20 mouse cellular contexts compared by ENCODE assay signal in the genomic region with DNA sequence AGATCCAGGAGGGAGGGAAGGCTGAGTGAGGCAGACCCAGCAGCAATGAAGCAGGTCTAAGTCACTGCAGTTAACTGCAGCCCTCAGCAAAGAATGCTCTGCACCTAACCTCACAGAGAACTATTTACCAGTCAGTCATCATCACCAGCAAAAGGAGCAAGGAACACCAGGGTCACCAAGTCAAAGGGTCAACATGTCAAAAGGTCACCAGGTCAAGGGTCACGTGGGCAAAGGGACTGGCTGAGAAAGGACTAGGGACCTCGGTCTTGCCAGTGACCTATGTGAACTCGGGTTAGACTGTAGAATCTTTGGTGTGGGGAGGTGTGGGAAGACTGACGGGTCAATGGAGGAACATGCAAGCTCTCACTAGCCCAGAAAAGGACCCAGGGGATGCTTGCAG. TPM values are rescaled to one million over a fixed set of nuclear protein-coding genes. Genes with fewer than 3 reads are reported as not detected.
DNase-seq lines count a peak whose midpoint lies in the region; ATAC-seq lines count a peak whose summit lies in the region.
"Had no signal": no experiment of that assay in that cellular context is flagged by ENCODE, and none has a peak within 500 bp of the region (broad histone marks: within the 10 kb centered on the region; RNA-seq: fewer than 3 reads in every experiment).

No protein-coding gene starts in this region.

- WGBS in hindbrain, embryonic 10.5 days: 40% methylated on average over 4 of the region's 4 CpGs
- WGBS in hindbrain, embryonic 13.5 days: 44% methylated on average over 4 of the region's 4 CpGs
- WGBS in kidney, embryonic 16.5 days: 57% methylated on average over 4 of the region's 4 CpGs

- no peak overlapping the region for H3K4me2 ChIP-seq in hindbrain, embryonic 13.5 days
- no peak overlapping the region for H3K4me2 ChIP-seq in kidney, embryonic 16.5 days (replicated peaks; ENCODE audit: low read depth, low read length)
- H3K4me2 ChIP-seq: forebrain, embryonic 13.5 days; heart, embryonic 11.5 days; heart, embryonic 15.5 days; hindbrain, embryonic 15.5 days had no signal

- H3K27me3 ChIP-seq in hindbrain, embryonic 10.5 days (ENCODE audit: insufficient read depth, poor library complexity, severe bottlenecking): no peaks in the 10 kb centered on the region
- no peaks in the 10 kb centered on the region for H3K27me3 ChIP-seq in hindbrain, embryonic 13.5 days
- no peaks in the 10 kb centered on the region for H3K27me3 ChIP-seq in kidney, embryonic 16.5 days (ENCODE audit: insufficient read depth, low read length)
- H3K27me3 ChIP-seq: forebrain, embryonic 13.5 days; heart, embryonic 15.5 days; hindbrain, embryonic 15.5 days had no signal

- H3K36me3 ChIP-seq in hindbrain, embryonic 10.5 days: peaks cover 82% of the 10 kb centered on the region
- peaks cover 64% of the 10 kb centered on the region for H3K36me3 ChIP-seq in hindbrain, embryonic 13.5 days
- H3K36me3 ChIP-seq in kidney, embryonic 16.5 days (ENCODE audit: insufficient read depth, low read length): peaks cover 44% of the 10 kb centered on the region

- no peaks in the 10 kb centered on the region for H3K9me3 ChIP-seq in hindbrain, embryonic 10.5 days
- H3K9me3 ChIP-seq in hindbrain, embryonic 13.5 days: no peaks in the 10 kb centered on the region
- H3K9me3 ChIP-seq in kidney, embryonic 16.5 days (ENCODE audit: low read length): no peaks in the 10 kb centered on the region
- H3K9me3 ChIP-seq: embryonic facial prominence, embryonic 10.5 days; forebrain, embryonic 13.5 days; heart, embryonic 15.5 days; hindbrain, embryonic 15.5 days had no signal

- H3K9ac ChIP-seq in hindbrain, embryonic 13.5 days: no peak overlapping the region
- H3K9ac ChIP-seq in kidney, embryonic 16.5 days (replicated peaks; ENCODE audit: low read length): no peak overlapping the region
- H3K9ac ChIP-seq: forebrain, embryonic 13.5 days; forebrain, postnatal 0 days; heart, embryonic 15.5 days; hindbrain, embryonic 15.5 days had no signal

- no peak overlapping the region for H3K4me3 ChIP-seq in hindbrain, embryonic 10.5 days
- H3K4me3 ChIP-seq in hindbrain, embryonic 13.5 days: no peak overlapping the region
- H3K4me3 ChIP-seq in kidney, embryonic 16.5 days (ENCODE audit: low read length): no peak overlapping the region
- H3K4me3 ChIP-seq: embryonic facial prominence, embryonic 10.5 days; forebrain, embryonic 13.5 days; heart, adult 2 months; heart, embryonic 15.5 days; hindbrain, embryonic 15.5 days had no signal

- no peak for ATAC-seq in hindbrain, embryonic 13.5 days (ENCODE audit: low FRiP score)
- ATAC-seq in kidney, embryonic 16.5 days (ENCODE audit: low FRiP score, low TSS enrichment): no peak; the same call in 1 of the 2 replicates
- ATAC-seq: activated CD4-positive, CD25-positive, alpha-beta regulatory T cell, adult 4 months; forebrain, embryonic 13.5 days; forebrain, postnatal 0 days had no signal

- H3K27ac ChIP-seq in hindbrain, embryonic 10.5 days: no peak overlapping the region
- H3K27ac ChIP-seq in hindbrain, embryonic 13.5 days: no peak overlapping the region
- peak overlapping the region; percentile 24; the same call in 1 of the 2 replicates for H3K27ac ChIP-seq in kidney, embryonic 16.5 days (ENCODE audit: low read length)
- H3K27ac ChIP-seq: embryonic facial prominence, embryonic 10.5 days; forebrain, embryonic 13.5 days; heart, adult 2 months; heart, embryonic 15.5 days; hindbrain, embryonic 15.5 days had no signal

- no peaks in the 10 kb centered on the region; the same call in 1 of the 2 replicates for H3K4me1 ChIP-seq in hindbrain, embryonic 10.5 days (replicated peaks)
- H3K4me1 ChIP-seq in hindbrain, embryonic 13.5 days (replicated peaks): no peaks in the 10 kb centered on the region
- H3K4me1 ChIP-seq in kidney, embryonic 16.5 days (ENCODE audit: insufficient read depth, low read length): no peaks in the 10 kb centered on the region
- H3K4me1 ChIP-seq: embryonic facial prominence, embryonic 10.5 days; forebrain, embryonic 13.5 days; hindbrain, embryonic 15.5 days had no signal

- DNase-seq in hindbrain, embryonic 10.5 days (ENCODE audit: low spot score): peak; percentile 13
- DNase-seq in kidney, adult 9 months: peak; percentile 48
- DNase-seq in kidney, postnatal 10 days: no peak
- peak; percentile 18 for DNase-seq in embryo, embryonic 10.5 days (ENCODE audit: low spot score)
- DNase-seq in lung, postnatal 14 days: no peak
- DNase-seq in cerebellum, adult 11 months: no peak
- DNase-seq: adrenal gland, adult 2 months; adrenal gland, postnatal 25 days; forebrain, postnatal 0 days; gastrocnemius, postnatal 14 days; heart, adult 2 months; heart, postnatal 14 days had no signal

RNA-seq across cellular contexts. Expression of gene Tubgcp3, which starts 25.5 kb away (rescaled TPM):
- 49.9 and 57.4 TPM in 2 replicates for polyA plus RNA-seq in hindbrain, embryonic 10.5 days (2016; fragmentation: Nextera tagmentation; extraction: Ambion mirVana)
- 38.4 and 41.5 TPM in 2 replicates for polyA plus RNA-seq in hindbrain, embryonic 13.5 days (2015; fragmentation: Nextera tagmentation; extraction: Ambion mirVana)
- 49.0 and 52.2 TPM in 2 replicates for polyA plus RNA-seq in kidney, embryonic 16.5 days (2015; fragmentation: Nextera tagmentation; extraction: Ambion mirVana)

Comparison
In these comparisons a context has a peak if more than half of its experiments do, and no peak if none do; other contexts are left out.
1. DNase-seq: peak in hindbrain, embryonic 10.5 days (single experiment), kidney, adult 9 months (single experiment) and embryo, embryonic 10.5 days (single experiment); none in kidney, postnatal 10 days (single experiment), lung, postnatal 14 days (single experiment) and cerebellum, adult 11 months (single experiment).